Mouse (Mus musculus) frontal cortex, postnatal 36 days (tissue): ENCODE data around the gene Galns.

Experiments
- DNase-seq, 2 experiments: peaks; one replicate each; pipeline ENCODE4 v3.0.0; 2022; ENCODE audit warnings: low spot score in 2 of 2

Gene Galns

GRCm38 (mm10) chr8:122611295-122612133, at the start of gene Galns, which contains the start of gene Trappc2l:
Gene Galns, minus strand, starts transcription at chr8:122611463.
Gene Trappc2l, plus strand, starts transcription at chr8:122611640.
- peak; percentile 89 to 94 for DNase-seq

DNA sequence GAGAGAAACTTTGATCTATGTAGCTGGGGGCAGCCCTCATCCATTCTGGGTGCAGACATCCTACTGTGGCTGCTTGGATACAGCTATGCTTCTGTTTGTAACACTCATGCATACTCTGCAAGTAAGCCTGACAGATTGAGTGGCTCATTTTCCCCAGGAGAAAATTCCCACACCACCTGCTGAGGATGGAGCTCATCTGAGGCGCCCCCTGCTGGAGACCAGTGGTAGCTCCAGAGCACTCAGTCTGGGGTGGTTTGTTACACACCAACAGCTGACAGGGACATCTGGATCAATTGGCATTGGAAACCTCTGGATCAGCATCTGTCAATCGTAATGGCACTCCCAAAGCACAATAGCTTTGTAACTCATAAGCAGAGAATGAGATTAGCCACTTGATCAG, 48.8 kb upstream of the Galns start:
- DNase-seq, result no peak

- no peak for DNase-seq
These were observed 47.5 kb upstream of the Galns start for GRCm38 (mm10) chr8:122658807-122659160.

DNA sequence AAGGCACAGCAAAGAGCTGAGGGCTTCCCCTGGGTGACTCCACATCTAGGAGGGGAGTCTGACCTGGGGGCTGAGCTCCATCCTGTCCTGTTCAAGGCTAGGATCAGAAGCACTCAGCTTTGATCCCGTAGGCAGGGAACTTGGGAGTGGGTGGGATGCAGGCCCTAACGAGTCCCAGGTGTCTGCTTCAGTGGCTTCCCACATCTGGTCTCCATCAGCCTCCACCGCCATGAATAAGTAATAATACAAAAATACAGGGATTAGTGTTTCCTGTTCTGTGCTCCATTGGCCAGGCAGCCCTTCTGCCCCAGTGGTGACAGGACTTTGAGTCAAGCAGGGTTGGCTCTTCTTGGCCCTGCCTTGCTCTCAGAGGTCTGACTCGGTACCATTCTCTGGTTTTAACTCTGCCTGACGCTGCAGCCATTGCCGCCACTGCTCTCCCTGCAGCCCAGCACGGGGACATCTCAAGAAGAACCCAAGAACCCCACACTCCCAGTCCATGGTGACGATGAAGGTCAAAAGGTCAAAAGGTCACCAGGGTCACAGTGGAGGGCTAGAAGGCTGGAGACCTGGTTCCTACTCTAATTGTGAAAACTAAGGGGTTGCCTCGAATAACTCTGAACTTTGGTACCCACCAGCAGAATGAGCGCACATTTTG, 47.0 kb upstream of the Galns start:
- no peak for DNase-seq

GRCm38 (mm10) chr8:122656056-122656999, 45.1 kb upstream of the Galns start:
- DNase-seq, result no peak

DNA sequence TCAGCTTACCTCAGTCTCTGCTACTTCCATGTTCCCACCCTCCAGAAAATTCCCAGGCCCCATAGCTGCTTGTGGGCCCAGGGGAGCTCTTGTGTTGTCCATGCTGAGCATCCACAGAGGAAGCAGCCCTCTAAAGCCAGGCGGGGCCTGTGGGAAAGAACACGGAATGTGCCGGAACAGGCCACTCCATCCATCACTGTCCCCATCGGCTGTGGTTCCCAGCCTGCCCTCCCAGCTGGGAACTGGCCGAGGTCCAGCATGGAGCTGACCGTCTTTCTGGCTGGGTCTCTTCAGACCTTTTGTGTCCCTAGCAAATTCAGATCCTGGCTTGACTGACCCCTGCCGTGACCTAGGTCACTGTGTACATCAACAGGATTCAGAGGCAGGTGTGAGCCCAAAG, 43.5 kb upstream of the Galns start:
- DNase-seq, result no peak

GRCm38 (mm10) chr8:122652643-122653042, 41.4 kb upstream of the Galns start:
- no peak for DNase-seq

DNA sequence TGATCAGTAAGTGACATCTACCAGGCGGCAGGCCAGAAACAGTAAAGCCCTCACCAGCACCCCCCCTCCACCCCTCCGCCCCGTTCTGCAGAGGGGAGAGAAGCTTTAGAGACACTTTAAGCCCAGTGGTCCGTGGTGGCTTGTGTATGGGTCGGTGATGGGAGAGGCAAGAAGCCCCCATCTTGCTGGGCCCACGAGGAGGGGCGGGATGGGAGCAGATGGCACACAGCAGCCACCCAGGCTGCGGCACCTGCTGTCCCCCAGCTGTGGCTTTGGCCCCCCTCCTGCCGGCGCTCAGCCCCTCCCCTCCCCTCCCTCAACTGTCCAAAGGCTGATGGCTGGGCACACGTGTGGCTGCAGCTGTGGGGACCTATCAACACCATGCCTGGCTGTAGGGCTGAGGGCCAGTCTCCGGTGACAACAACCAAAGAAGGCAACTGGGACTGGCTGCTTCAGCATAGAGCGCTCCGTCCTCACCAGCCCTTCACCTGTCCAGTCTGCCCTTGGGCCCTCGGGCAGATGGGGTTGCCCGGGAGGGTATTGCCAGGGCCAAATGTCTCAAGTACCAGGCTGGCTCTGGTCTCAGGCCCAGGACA, 40.2 kb upstream of the Galns start:
- no peak for DNase-seq

DNA sequence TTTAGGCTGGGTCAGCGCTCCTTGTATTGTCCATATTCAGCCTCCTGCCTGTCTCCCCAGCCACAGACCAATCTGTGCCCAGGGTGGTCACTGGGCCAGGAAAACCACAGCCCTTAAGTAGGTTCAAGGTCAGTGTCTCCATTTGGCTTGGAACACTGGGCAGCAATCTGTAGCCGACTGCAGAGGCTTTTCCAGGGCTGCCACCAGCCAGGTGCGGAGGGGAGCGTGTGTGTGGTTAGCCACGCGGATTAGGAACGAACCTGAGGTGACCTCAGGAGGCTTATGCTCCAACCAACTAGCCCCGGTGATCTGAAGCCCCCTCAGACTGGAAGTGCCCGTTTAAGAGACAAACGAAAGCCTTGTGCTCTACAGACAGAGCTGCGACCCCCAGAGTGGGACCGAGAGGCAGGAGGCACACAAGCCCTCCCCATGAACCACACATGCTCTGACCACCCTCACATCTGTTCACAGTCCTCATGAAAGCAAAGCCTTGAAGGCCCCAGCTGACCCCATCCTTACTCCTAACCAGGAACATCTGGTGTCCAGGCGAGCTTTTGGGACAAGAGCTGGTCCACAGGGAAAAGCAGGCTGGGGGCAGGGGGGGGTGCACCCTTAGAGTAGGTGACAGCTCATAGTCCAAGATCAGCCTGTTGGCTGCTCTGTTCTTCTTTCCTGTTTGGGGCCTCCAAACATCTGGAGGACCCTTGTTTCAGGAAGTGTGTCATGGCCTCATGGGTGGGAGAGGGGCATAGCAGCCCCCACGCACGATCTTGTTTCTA, 37.1 kb upstream of the Galns start:
- DNase-seq, result no peak

DNA sequence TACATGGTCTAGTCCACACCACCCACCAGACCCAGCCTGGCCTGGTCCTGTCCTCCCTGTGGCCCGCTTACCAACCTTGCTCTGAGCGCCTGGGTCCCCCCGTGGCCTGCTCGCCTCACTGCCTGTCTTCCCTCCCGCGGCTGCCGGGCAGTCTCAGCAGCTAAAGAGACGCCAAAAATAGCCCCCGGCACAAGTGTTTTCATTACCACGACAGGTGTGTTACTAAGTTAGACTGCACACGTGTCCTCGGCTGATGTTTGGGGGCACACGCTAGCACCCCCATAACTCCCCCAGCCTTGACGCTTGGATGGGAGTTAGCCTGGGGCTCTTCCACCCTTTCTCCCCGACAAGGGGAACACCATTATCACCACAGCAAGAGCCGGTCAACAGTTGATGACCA, 35.1 kb upstream of the Galns start:
- no peak for DNase-seq

GRCm38 (mm10) chr8:122644175-122644954, 33.1 kb upstream of the Galns start:
- no peak for DNase-seq

DNA sequence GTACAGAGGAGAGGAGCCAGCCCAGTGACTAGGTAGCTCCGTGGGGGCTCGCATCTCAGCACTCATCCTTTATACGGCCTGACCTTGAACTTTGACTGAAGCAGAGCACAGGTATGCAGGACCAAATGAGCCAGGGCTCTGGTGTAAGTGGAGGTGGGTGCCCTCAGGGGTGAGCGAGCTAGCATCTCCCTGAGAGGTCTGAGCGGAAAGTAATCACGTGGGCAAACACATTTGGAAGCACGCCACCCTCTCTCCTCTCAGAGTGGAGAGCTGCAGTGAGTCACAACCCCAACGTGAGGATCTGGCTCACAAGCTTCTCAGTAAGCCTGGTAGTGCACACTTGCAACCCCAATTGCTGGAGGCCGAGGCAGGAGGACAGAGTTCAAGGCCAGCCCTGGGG, 30.8 kb upstream of the Galns start:
- DNase-seq, result peak; percentile 66 to 70

DNA sequence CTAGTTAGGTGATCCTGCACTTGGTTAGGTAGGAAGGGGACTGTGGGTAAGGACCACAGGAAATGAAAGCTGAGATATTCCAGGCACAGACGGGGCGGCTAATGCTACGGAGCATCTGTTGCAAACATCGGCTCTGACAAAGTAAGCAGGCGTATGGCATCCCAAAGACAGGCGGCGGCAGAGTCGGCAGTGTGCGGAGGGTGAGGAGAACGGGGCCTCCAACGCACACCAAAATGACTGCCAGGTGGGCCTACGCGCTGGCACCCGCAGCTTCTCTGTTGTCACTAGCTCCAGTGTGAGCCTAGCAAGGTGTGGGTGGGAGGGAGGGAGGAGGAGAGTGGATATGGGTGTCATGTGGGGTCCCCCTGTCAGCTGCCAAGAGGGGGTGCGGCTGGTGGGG, 30.1 kb upstream of the Galns start:
- peak; percentile 68 to 86 for DNase-seq

GRCm38 (mm10) chr8:122640825-122641224, 29.6 kb upstream of the Galns start:
- no peak for DNase-seq

DNA sequence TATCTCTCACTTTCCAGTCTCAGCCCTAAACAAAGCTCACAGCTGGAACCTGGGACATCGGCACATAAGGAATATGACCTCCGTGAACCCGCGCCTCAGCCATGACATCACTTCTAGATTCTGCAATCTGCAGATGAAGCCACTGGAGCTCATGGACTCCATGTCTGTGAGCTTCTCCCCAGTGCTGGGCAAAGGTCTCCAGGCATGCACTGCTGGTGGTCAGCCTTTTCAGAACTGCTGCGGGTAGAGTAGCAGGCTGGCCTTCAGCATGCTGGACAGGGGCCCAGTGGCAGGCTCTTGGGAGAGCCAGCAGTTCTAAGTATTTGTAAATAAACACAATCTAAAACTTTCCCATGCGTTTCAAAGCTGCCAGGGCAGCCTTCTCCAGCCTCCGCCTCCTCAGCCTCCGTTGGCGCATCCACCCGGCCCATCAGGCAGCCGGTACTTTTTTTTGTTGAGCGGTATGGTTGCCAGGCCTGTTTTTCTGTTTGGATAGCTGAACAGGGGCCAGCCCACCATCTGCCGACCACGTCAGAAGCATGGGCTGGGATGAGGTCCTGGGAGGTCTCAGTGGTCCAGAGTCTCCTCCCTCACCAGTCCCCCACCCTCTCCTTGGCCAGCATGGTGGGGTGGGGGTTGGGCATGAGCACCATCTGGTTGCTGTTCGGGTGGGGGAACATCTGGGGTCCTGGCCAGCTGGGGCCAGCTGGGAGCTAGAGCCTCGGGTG, 28.4 kb upstream of the Galns start:
- peak; percentile 21 to 29 for DNase-seq

GRCm38 (mm10) chr8:122638601-122639000, 27.3 kb upstream of the Galns start:
- no peak for DNase-seq

GRCm38 (mm10) chr8:122637230-122637629, 26.0 kb upstream of the Galns start:
- DNase-seq, result no peak

- peak; percentile 34 to 55 for DNase-seq
These were observed 25.5 kb upstream of the Galns start for GRCm38 (mm10) chr8:122636803-122637175.
